Mouse (Mus musculus) erythroblast, embryonic 14.5 days (primary cell): ENCODE data around the gene Impg1.

Source experiments
- GATA1 ChIP-seq: IDR thresholded peaks from 2 replicates; pipeline ENCODE4 v1.6.1; 2012; ENCODE audit warnings: low read length, inconsistent platforms, mixed read lengths
- TAL1 ChIP-seq: IDR thresholded peaks from 3 replicates; pipeline ENCODE4 v1.6.1; 2012; ENCODE audit warnings: low read length, inconsistent platforms, mixed read lengths

DNA sequence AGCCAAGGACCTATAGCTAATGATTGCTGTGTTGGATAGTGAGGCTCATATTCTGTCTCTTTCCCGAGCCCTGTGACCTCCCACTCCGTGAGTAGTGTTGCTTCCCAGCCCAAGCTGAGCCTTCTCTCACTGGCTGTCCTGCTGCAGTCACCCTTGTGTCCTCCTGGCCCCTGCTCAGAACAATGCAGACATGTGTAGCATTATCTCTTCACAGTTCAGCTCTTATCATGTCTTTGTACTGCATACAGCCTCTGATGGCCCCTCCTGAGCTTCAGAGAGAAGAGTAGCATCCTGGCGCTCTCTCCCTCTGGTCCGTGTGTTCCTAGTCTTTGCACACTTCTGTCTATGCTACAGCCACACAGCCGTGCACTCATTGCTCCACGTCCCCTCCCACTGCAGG lies 187.5 kb downstream of the Impg1 start:
- TF ChIP-seq TAL1 (no peak), GATA1 (no peak)
